8 mouse cellular contexts compared by ENCODE assay signal in genomic region chr19:5794771-5795576, GRCm38 (mm10). TPM values are rescaled to one million over a fixed set of nuclear protein-coding genes. Genes with fewer than 3 reads are reported as not detected.
DNase-seq lines count a peak whose midpoint lies in the region; ATAC-seq and TF ChIP-seq lines count a peak whose summit lies in the region.

No protein-coding gene starts in this region.

- WGBS in heart, embryonic 10.5 days = 45% methylated on average over 5 of the region's 5 CpGs
- WGBS in midbrain, embryonic 12.5 days = 42% methylated on average over 5 of the region's 5 CpGs

- H3K27ac ChIP-seq in layer of hippocampus, adult 2 months = peak overlapping the region; percentile 100
- peak overlapping the region; percentile 38; the same call in 1 of the 2 replicates for H3K27ac ChIP-seq in heart, embryonic 10.5 days
- peak overlapping the region; percentile 4 for H3K27ac ChIP-seq in midbrain, embryonic 12.5 days (replicated peaks)

- H3K4me2 ChIP-seq in midbrain, embryonic 12.5 days (replicated peaks) = 0 out of 2 replicates have a peak overlapping the region, but pooled peaks have one; percentile 1

- H3K4me1 ChIP-seq in heart, embryonic 10.5 days = peaks cover 19% of the 10 kb centered on the region
- H3K4me1 ChIP-seq in midbrain, embryonic 12.5 days = peaks cover 30% of the 10 kb centered on the region

- H3K27me3 ChIP-seq in heart, embryonic 10.5 days (ENCODE audit: insufficient read depth, poor library complexity, severe bottlenecking) = no peaks in the 10 kb centered on the region
- H3K27me3 ChIP-seq in midbrain, embryonic 12.5 days = no peaks in the 10 kb centered on the region

- no peak for TF ChIP-seq CTCF in layer of hippocampus, adult 2 months (conservative IDR thresholded peaks at IDR 0.05)

- ATAC-seq in midbrain, embryonic 12.5 days (ENCODE audit: low FRiP score, low read depth) = no peak; the same call in 1 of the 2 replicates

- H3K9ac ChIP-seq in midbrain, embryonic 12.5 days (replicated peaks) = no peak overlapping the region

- peak in 1 of 2 experiments; percentile 15 for DNase-seq in layer of hippocampus, adult 2 months (ENCODE audit: low spot score in 2 of 2)
- DNase-seq in layer of hippocampus, adult 9-10 months (ENCODE audit: low spot score) = no peak
- DNase-seq in c-Kit-positive CD71-positive TER-119-positive erythroid progenitor cells, embryonic 14.5 days (ENCODE audit: low spot score) = peak; percentile 61
- DNase-seq in heart, embryonic 10.5 days (ENCODE audit: low spot score) = peak; percentile 79
- DNase-seq in kidney, postnatal 10 days = peak; percentile 43
- DNase-seq in thymus, postnatal 10 days (ENCODE audit: low spot score in 2 of 2) = no peak
- DNase-seq in left cerebral cortex, adult 18-20 months (ENCODE audit: low spot score in 2 of 2) = no peak

- no peaks in the 10 kb centered on the region for H3K9me3 ChIP-seq in heart, embryonic 10.5 days
- no peaks in the 10 kb centered on the region for H3K9me3 ChIP-seq in midbrain, embryonic 12.5 days

- H3K4me3 ChIP-seq in layer of hippocampus, adult 2 months = peak overlapping the region; percentile 97
- peak overlapping the region; percentile 86; the same call in 1 of the 2 replicates for H3K4me3 ChIP-seq in heart, embryonic 10.5 days
- no peak overlapping the region for H3K4me3 ChIP-seq in midbrain, embryonic 12.5 days

- peaks cover 54% of the 10 kb centered on the region for H3K36me3 ChIP-seq in heart, embryonic 10.5 days
- peaks cover 41% of the 10 kb centered on the region for H3K36me3 ChIP-seq in midbrain, embryonic 12.5 days

RNA-seq across cellular contexts. Expression of gene Scyl1, which starts 23.8 kb away (rescaled TPM):
- total RNA-seq in layer of hippocampus, adult 2 months (2021) = 10 to 100 TPM; 74.1 to 80.9 TPM
- polyA plus RNA-seq in heart, embryonic 10.5 days (2016; fragmentation: Nextera tagmentation; extraction: Ambion mirVana) = 74.4 and 75.2 TPM in 2 replicates
- polyA plus RNA-seq in midbrain, embryonic 12.5 days (2016; fragmentation: Nextera tagmentation; extraction: Ambion mirVana) = 63.6 and 68.4 TPM in 2 replicates
- total RNA-seq in left cerebral cortex, adult 18-20 months (2021) = 10 to 100 TPM; 90.8 to 93.4 TPM

RNA-seq across cellular contexts. Expression of gene Ltbp3, which starts 54.3 kb away (rescaled TPM):
- total RNA-seq in layer of hippocampus, adult 2 months (2021) = 10 to 100 TPM; 23.8 to 30.0 TPM
- 4.2 and 4.3 TPM in 2 replicates for polyA plus RNA-seq in heart, embryonic 10.5 days (2016; fragmentation: Nextera tagmentation; extraction: Ambion mirVana)
- 7.9 and 9.1 TPM in 2 replicates for polyA plus RNA-seq in midbrain, embryonic 12.5 days (2016; fragmentation: Nextera tagmentation; extraction: Ambion mirVana)
- total RNA-seq in left cerebral cortex, adult 18-20 months (2021) = 10 to 100 TPM; 37.2 to 41.8 TPM

Comparison
In these comparisons a context has a peak if more than half of its experiments do, and no peak if none do; other contexts are left out.
1. DNase-seq: peak in c-Kit-positive CD71-positive TER-119-positive erythroid progenitor cells, embryonic 14.5 days (single experiment), heart, embryonic 10.5 days (single experiment) and kidney, postnatal 10 days (single experiment); none in layer of hippocampus, adult 9-10 months (single experiment), thymus, postnatal 10 days (0 of 2) and left cerebral cortex, adult 18-20 months (0 of 2).
2. H3K27ac ChIP-seq: peak in every context shown above with its lines; median percentile 100 in layer of hippocampus, adult 2 months; 38 in heart, embryonic 10.5 days; 4 in midbrain, embryonic 12.5 days.